Mouse (Mus musculus) stomach, postnatal 0 days (tissue): ENCODE measurements at regions not wholly inside any gene's neighbourhood (a gene's known extent, or its start where the extent isn't known, plus 50 kb on each side); places are given as distances from the start of the nearest gene placed in this dataset.
A peak's percentile ranks its signal among the peaks of the same experiment; 100 is the strongest.

Source experiments
- CTCF ChIP-seq: IDR thresholded peaks from 2 replicates; pipeline ENCODE4 v1.5.1; 2016; ENCODE audit warnings: antibody characterized with exemption, low read depth, mild to moderate bottlenecking, moderate library complexity
- EP300 ChIP-seq: optimal IDR thresholded peaks from 2 replicates; pipeline ENCODE3; 2016; ENCODE audit warnings: antibody characterized with exemption

DNA sequence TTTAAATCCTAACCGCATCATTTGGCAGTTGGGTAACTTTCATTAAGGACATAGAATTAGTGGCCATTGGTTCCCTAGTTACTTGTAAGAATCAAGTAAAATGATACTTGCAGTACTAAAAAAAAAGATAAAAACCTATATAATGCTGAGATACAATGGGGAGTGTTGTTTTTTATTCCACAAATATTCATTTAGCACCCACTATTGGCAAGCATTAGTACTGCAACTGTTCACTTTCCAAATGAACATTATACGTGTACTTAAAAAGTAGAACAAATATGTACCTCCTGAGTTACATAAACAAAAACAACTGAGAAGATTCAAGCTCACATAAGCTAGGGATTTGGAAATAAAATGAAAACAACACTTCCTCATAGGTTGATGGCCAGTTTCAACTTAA lies 570.5 kb upstream of the Cnksr2 start:
- TF ChIP-seq CTCF, result peak; percentile 70
- no peak for TF ChIP-seq EP300
